Mouse (Mus musculus) liver (tissue): ENCODE results near the gene Fcnb.

Experiments used
- DNase-seq: peaks from one replicate; pipeline ENCODE4 v3.0.0-alpha.2; 2020; ENCODE audit warnings: mixed read lengths

The Fcnb gene

DNA sequence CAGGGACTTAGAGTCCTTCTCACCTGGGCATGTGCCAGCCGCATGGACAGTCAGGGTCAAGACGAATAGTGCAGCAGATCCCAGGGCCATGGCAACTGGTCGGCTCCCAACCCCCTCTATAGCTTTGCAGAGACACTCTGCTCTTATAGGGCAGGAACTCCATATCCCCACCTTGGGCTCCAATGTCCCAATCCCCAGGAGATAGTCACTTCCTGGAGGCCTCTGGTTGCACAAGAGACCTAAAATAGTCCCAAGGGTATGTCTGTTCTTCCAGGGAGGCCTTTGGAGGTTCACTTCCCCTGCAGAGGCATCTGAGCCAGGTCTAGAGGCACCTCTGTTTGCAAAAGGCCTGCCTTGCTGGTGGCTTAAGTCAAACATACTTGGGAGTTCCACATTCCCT lies at the start of gene Fcnb:
Fcnb (minus strand) TSS at position 118 of the 400 bp plus-strand sequence.
- DNase-seq = no peak

DNA sequence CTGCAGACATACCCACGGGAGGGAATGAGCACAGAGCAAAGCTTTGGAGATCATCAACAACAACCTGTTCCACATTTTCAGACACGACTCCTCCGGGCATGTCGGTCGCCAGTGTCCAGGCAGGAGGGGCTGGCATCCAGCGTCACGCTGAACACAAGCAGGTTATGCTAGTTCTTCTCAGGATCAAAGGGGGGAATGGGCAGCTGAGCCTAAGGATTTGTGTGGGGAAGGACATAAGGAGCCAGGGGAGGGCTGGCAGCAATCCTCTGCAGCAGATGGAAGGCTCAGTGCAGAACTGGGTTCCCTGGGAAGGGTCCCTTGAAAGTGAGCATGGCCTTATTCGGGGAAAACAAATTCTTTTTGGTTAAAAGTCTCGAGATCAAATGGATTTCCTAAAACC lies 49.1 kb upstream of the Fcnb start:
- DNase-seq = no peak

DNA sequence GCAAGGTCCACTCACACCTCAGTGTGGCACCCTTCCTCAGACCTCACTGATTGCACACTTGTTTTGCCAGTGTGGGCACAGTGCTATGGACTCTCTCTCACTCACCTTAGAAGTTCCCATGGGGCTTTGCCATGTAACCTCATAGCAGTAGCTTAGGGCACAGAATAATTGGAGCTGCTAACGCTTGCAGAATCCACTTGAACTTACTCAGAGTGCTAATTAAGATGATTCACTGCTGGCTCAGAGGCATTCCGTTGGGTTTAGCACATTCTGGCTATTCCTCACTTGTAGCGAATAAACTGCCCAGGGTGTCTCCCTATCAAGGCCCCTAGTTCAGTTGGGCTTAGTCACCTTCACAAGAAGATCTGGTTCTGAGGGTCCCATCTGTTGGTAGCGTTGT lies 47.4 kb upstream of the Fcnb start:
- no peak for DNase-seq

DNA sequence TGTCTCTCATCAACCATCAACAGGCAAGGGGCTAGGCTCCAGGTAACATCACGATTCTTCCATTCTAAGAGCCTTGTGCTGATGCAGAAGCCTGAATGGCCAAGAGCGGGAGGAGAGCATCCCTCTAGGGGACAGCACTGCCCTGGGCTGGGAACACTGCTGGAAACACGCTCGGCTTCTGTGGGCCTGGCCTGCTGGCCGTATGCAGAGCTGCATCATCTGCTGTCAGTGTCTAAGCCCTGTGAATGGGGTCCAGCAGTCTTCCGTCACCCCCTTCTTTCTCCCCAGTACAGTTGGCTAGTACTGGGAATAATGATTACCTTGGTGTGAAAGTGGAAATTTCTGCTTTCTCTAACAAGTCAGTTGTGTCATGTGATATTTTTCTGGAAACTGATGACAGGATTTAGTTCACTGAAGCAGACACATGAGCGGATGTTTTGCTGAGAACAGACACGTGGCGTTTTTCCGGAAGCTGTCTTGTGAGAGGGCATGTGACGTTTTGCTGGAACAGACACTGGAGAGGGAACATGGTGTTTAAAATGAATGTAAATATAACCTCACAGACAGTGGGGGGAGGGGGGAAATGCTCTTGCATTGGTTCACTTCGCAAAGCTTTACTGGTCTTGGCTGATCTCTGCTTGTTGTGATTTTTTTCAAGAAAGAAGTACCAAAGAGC lies 42.2 kb upstream of the Fcnb start:
- DNase-seq = no peak

DNA sequence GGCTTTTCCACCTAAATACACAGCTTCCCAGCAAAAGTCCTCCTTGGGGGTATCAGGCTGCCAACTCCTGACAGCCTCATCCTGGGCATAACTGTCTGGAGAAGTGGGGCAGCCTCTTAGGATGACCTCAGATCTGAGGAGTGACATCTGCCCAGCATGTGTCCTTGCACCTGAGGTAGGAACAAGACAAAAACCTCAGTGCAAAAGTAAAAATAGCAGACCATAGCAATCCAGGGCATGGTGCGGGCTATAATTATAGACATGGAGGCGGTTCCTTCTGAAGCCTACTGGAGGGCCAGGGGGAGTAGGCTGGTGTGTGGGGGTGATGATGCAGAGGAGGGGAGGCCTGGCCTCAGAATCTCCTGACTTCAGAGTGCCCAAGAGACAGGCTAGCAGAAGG lies 39.2 kb upstream of the Fcnb start:
- no peak for DNase-seq

DNA sequence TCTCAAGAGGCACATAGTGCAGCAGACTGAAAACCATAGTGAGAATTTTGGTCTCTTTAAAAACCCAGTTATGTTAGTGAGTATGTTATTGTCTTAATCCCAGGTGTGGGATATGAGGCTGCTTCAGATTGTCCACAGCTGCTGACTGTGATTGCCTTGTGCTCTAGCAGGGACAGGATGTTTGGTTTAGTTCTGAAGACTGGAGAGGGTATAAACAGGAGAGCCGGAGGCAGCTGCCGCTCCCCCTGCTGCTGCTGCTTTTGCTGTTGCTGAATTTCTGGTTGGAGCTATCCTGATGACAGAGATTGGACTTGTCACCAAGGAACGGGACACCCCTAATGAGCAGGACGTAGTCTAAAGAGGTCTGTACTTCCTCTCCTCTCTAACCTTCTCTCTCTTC lies 36.6 kb upstream of the Fcnb start:
- no peak for DNase-seq

DNA sequence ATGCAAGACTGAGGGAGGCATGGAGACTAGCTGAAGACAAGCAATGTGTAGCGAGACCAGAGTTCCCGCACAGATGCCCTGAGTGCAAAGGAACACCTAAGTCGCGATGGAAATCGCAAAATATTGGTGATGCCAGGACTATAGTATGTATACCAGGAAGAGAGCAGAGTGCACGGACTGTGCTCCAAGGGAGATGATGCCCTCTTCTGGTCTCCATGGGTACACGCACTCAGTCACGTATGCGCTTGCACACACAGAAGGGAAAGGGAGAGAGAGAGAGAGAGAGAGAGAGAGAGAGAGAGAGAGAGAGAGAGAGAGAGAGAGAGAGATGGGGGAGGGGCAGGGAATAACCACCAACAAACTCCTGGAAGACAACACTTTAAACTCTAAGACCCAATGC lies 35.7 kb upstream of the Fcnb start:
- no peak for DNase-seq

DNA sequence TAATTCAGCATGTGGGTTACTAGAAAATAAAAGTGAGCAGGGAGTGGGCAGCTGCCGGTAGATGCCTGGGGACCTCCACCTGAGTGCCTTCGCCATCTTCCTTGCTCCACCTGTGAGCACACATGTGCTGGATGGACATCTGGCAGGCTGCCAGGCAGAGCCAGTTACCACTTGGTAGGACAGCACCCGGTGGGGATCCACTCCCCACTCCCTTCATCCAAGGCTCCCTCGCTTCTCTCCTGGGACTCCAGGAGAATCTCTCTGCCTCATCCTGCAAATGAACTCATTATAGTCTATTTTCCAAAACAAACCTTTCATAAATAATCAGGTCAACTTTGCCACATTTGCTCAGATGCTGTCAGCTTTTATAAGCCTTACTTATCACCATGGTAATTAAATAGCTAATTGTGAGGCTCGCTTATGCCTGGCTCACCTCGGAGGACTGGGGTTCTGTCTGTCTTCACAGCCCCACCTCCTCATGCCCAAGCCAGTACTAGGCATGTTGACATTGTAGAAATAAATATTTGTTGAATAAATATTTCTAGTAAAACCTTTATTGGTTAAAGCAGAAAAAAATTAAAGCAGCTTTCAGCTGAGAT lies 33.9 kb upstream of the Fcnb start:
- DNase-seq = no peak

DNA sequence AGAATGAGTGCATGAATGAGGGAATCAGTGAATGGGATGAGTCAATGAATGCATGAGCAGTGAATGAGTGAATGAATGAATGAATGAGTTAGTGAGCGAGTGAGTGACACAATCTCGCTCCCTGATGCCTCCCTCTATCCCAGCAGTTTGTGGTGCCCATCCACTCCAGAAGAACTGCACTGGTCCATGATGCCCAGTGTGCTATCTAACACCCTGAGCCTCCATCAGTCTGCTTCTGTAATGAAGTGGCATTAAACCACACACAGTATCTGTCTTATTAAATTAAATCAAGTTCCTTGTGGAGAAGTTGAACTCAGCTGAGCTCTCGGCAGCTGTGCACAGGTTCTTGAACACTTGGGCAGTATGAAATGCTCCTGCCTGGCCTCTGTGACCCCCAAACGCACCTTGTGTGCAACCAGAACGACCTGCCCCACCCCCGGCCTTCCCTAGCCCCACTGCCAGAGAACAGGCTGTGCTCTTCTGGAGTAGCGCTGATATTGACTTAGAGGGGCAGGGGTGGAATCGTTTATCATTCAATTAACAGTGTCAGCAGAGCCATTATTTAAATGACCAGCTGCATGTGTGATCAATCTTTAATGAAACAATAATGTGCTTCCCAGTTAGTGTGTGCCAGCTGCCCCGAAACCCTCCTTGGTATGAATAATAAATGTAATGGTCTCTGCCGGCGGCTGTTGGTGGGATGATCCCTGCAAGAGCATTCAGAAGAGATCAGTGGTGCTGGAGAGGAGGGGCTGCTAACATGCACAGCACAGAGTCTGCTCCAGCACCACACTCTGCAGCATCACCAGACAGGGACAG lies 33.0 kb upstream of the Fcnb start:
- DNase-seq = no peak

DNA sequence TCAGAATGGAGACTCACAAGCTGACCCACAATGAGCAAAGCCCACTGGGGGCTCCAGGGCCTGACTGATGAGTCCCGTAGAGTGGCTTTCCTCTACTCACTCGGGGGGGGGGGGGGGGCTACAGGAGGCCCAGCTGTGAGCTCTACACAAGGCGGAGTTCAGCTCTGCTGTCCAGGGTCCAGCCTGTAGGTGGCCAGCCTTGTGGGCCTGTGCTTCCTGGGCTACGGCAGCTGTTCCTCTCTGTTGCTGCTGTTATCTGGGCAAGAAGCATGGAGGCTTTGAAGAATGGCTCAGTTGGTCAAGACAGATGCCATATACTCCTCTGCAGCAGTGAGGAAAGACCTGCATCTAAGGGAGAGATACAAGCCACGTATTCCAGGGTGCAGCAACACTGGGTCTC lies 24.1 kb upstream of the Fcnb start:
- DNase-seq = no peak

DNA sequence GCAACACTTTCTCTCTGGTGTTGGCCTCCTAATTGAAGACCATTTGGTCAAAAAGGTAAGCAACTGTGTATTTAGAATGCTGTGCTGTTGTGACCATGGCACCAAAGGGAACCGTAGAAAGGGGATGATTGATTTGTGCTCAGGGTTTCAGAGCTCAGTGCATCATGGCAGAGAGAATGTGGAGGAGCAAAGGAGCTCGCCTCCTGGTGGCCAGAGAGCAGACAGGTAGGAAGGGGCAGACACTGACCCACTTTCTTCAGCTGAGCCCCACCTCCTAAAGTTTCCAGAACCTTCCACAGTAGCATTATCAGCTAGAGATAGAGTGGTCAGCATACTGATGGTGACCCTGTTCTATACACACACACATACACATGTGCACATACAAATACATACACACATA lies 21.3 kb upstream of the Fcnb start:
- peak; percentile 39 for DNase-seq

DNA sequence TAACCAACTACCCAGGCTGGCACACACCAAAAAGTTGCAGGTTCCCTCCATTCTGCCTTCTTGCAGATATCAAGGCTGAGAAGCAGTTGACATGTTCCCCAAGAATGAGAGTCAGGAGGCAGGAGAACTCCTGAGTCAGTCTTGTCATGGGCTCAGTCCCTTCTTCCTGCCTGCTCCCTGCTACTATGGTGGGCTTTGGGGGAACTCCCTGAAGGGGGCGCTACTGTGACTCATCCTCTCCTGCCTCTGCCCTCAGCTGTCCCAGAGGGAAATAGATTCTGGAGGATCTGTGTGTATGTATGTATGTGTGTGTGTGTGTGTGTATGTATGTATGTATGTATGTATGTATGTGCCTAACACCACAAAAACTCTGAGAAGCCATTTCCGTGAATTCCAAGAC lies 19.0 kb upstream of the Fcnb start:
- peak; percentile 54 for DNase-seq

DNA sequence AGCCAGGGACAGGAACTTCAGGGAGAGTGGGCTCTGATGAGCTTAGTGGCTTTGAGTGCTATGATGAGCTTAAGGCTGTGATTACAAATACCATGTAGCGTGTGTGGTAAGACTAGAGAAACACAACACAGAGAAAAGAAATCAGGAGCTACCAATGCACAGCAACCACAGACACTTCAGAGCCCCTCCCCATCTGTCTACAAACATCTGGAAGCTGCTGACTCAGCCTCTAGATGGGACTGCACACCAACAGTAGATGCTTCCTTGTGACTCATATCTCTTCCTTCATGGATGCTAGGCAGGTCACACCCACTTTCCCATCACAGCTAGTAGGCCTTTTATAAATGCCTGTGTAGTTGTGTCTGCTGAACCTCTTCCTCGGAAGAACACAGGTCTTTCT lies 17.2 kb upstream of the Fcnb start:
- DNase-seq = peak; percentile 49

DNA sequence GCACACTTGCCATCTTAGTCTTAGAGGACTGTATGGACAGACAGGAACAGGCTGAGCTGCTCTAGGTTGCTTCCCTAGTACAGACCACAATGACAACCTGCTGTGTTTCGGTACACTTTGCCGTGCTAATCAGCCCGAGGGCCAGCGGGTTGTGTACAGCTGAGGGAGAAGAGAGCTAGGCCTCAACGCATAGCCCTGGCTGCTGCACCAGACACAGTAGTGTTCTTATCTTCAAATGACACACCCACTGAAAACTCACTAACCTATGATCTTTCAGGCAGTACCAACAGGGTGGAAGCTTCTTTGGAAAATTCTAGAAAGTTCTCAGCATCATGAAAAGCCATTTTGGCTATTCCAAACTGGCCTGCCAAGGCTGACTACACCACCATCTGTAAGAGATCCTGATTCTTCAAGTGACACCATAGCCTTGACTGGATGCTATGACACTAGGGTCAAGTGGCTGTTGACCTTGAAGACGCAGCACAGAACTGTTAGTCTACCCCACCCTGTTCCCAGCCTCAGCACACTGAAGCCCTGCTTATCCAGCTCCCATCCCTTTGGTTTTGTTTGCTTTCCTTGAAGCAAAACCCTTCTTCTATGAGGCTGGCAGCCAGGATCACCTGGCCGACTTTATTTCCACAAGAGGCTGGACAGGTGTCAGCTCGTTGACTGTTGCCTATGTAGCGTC lies 16.3 kb upstream of the Fcnb start:
- DNase-seq = peak; percentile 80

DNA sequence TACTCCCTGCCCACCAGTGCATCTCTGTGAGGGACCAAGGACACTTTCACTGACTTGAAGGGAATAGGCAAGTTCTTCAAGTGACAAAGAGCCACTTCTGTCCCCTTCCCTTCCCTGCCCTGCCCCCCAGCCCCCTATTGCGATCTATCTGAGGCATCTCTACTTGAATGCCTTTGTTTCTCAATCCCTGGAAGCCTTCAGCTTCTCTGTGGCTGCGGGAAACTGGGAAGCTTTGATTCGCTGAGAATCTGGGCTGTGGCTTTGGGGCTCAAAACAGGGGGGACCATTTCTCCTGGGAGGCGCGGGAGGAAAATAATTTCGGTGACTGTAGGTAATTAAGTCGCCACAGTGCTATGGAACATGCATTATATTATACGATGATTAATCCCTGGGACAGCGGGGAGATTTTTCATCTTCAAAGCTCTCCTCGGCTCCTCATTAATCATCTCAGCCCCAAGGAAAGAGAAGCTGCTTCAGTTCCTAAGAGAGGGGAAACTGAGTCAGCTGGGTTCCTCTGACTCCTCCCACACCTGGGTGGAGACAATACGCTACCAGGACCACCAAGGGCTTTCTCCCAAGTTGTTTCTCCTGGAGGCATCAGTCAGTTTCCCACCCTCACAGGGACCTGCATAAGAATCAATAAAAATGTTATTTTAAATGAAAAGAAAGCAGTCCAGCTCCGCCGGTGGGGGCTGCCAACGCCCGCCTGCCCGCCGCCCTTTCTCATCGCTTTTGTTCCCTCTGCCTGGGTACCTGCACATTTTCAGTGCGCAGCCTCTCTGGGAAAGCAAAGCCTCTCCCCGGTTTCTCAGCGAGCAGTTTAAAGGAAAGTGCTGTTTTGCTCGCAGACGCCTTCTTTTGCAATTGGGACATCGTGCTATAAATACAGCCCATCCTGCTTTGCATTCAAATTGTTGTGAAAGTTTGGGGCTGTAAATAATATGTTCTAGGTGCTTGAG lies 14.1 kb upstream of the Fcnb start:
- DNase-seq = no peak

DNA sequence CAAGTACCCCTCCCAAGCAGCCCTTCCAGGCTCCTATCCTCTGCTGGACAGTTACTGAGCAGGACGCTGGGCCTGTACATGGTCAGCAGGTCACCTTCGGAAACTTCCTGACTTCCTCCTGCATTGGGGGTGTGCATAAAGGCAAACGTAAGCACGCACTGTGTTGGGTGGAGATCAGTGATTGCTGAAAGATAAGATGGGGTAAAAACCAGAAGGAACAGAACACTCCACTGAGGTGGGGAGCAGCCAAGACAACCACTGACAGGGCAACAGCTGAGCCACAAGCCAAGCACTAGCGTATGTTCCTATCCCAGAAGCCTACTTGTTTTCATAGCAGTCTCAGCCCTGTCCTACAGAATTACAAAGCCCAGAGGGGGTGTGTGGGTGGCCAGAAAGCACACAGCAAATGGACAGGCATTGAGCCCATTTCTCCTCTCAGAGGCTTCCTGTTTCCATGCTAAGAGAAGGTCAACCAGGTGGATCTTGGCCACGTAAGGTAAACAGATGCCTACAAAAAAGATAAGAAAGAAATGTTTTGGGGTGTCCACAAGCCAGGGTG lies 12.1 kb upstream of the Fcnb start:
- no peak for DNase-seq

DNA sequence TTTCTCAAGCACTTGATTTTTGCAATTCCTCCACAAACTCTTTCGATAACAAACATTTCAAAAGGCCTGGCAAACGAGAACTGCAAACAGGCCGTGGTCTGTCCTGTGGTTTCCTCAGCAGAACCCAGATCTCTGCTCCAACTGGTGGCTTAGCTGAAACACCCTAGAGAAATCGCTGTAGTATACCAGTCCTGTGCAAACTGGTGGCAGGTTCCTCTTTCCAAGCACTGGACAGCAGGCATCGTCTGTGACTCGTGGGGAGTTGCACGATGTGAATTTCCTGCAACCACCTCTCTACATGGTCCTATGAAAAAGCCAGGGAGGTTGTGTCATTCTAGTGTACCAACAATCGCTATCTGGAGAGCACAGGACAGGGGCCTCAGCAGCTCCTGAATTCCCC lies 7.4 kb upstream of the Fcnb start:
- DNase-seq = no peak

DNA sequence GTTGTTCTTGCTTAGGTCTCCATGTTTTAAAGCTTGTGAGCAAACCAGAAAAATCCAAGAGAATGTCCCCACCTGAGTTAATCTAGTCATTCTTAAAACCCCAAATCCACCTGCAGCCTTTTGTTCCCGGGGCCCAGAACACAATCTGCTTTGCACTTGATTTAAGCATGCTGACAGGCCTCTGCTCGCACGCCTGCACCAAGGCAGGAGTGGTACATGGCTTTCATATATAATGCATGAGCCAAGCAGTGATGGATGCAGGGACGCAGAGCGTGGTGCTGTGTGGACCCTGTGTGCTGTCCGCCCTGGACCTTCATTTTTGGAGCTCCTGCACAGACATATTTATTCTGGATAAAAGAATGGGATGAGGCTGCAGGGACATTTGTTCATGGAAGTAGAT lies 6.4 kb upstream of the Fcnb start:
- DNase-seq = no peak

DNA sequence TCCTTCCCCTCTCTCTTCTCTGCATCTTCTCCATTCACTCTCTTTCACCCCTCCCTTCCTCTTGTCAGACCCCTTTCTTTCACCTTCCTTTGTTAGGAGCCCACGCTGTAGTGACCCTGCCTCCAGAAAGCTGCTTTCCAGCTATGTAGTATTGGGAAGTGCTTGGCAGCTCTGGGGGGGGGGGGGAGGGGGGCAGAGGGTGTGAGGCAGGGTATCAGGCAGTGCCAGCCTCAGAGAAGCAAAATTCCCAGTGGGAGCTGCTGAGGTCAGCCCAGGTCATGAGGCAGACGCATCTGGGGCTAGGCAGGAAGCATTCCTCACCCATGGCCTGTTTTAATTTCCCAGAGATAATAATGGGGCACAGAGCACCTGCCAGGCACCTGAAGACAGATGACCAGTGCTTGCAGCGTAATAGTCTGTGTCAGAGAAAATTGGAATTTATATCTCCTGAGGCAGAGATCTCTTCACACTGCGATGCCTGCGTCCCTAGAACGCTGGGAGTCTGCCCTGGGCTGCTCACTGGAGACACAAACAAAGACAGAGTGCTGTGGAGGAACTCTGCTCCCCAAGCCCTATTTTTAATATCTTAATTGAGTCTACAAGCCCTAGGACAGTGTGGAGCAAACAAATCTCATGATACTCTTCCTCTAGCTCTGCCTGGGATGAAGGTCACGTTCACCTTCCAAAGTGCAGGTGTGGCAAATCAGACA lies 5.8 kb upstream of the Fcnb start:
- no peak for DNase-seq

DNA sequence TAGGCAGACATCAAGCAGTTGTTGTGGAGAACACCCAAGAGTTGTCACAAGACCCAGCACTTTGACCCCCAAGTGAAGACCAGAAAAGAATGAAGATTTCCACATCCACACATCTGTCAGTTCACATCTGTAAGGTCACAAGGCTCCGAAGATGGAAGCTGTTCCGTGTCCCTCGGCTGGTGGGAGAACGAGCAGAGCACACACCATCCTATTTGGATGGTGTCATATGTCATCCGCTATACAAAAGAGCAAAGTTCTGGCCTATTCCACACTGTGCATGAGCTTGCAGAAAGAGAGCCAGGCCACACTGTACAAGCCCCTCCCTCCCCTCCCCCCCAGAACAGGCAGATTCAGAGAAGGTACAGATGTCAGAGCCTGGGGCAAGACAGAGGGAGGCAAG lies 4.4 kb upstream of the Fcnb start:
- no peak for DNase-seq

DNA sequence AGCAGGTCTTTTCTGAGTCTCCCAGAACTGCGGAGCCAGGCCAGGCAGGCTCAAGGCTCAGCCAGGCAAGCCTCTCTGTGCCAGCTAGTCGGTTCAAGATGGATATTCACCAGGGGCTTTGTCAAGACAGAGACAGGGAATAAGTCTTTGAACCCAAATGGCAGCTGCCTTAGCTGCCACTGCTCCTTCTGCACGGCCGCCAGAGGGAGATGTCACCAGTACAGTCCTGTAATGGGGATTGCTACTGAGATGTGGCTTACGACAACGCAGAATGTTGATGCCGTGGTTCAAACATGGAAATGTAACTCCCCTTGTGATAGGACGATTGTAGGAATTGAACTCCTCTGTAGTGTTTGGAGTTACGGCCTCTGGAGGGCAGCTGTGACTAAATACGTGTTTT lies 1.4 kb upstream of the Fcnb start:
- no peak for DNase-seq
